Mouse (Mus musculus): Measurements from ENCODE around the gene Lhx4. TPM values are rescaled to one million over a fixed set of nuclear protein-coding genes. Genes with fewer than 3 reads are reported as not detected.

Lhx4 gene
- polyA plus RNA-seq (2015; fragmentation: Nextera tagmentation; extraction: Ambion mirVana) = 0.33 TPM in 1 of 2 replicates, not detected in the other

DNA sequence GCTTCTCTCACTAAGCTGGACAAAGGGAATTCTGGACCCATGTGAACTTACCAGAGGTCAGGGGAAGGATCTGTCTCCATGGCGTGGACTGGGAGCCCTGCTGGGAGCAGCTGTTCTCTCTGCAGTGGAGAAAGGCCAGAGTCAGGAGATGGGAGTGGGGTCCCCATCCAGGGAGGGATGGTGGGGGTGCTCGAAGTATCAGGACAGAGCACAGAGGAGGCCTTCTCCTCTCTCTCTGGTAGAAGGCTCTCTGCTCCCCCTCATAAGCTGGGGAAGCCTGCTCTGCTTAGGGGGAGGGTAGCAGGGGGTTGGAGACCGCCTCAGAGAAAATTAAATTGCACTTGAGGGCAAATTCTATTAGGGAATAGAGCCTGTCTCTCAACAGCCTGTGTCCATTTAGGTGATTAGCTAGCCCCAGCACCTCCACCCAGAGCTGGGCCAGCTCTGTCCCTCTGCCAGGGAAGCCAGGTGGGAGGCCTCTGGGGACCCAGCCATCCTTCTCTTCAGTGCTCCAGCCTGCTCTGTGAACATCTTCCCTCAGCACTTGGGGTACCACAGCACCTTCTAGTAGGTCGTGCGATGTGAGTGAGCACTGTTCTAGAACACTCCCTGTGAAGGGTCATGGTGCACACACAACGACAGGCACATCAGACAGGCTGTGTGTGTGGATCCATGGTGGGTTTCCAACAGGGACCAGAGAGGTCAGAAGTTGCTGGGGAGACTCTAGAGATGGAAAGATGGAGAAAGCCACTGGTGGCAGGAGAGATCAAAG, at the start of gene Lhx4:
TSS of gene Lhx4 (minus strand) at position 201 of the 772 bp plus-strand sequence.
- Histone ChIP-seq H3K36me3 (no peaks in the 10 kb centered on the region), H3K27ac (replicated peaks) (no peak within 1 kb of the TSS), H3K4me2 (replicated peaks) (no peak within 1 kb of the TSS), H3K27me3 (peaks cover 61% of the 10 kb centered on the region), H3K9me3 (no peaks in the 10 kb centered on the region), H3K4me3 (no peak within 1 kb of the TSS), H3K4me1 (no peaks in the 10 kb centered on the region), H3K9ac (replicated peaks) (no peak within 1 kb of the TSS)
- WGBS = 65% methylated on average over 6 of the region's 6 CpGs
- ATAC-seq (replicated peaks) = no peak

DNA sequence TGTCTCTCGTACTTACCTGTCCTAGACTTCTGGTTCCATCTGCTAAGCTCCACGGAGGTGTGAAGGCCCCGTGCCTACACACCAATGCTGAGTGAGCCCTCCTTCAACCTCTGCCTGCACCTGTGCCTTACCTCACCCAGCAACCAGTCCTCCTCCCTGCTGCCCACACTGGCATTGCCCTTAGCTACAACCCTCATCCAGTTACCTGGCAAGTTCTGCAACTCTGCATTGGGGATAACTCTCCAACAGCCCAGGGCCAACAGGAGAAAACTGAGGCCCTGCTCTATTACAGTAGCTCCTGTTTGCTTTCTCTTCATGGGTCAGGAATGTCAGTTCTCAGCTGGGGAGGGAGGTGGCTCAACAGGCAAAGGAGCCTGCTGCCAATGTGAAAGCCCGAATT, 46.5 kb upstream of the Lhx4 start:
- Histone ChIP-seq H3K4me1 (0 out of 2 replicates have a peak, but pooled peaks cover 5% of the 10 kb centered on the region), H3K9me3 (no peaks in the 10 kb centered on the region), H3K27me3 (no peaks in the 10 kb centered on the region), H3K36me3 (peaks cover 13% of the 10 kb centered on the region; the same call in 1 of the 2 replicates), H3K27ac (replicated peaks) (no peak overlapping the region), H3K9ac (replicated peaks) (no peak overlapping the region), H3K4me2 (replicated peaks) (no peak overlapping the region), H3K4me3 (no peak overlapping the region)
- WGBS = 95% methylated on average over 4 of the region's 4 CpGs
- no peak for ATAC-seq (replicated peaks)

DNA sequence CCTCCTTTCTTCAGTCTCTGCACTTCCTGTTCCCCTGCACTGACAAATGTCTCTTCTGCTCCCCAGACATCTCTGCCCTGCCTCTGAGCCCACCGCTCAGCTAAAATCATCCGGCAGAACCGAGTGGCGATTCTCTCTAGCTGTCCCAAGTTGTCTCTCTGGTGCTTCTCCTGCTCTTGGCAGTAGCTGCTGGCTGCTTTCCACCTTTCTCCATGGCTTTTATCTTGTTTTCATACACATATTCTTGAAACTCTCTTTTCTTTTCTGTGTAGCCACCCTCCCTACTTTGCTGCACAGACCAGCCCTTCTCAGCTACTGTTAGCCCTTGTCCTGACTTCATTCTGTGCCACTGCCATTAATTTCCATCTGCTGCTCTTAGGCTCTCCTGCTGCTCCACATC, 45.9 kb upstream of the Lhx4 start:
- no peaks in the 10 kb centered on the region for H3K27me3 ChIP-seq
- H3K4me2 ChIP-seq (replicated peaks) = no peak overlapping the region
- H3K4me3 ChIP-seq = no peak overlapping the region
- peaks cover 10% of the 10 kb centered on the region; the same call in 1 of the 2 replicates for H3K36me3 ChIP-seq
- no peak overlapping the region; the same call in 1 of the 2 replicates for H3K27ac ChIP-seq (replicated peaks)
- no peak overlapping the region for H3K9ac ChIP-seq (replicated peaks)
- H3K9me3 ChIP-seq = no peaks in the 10 kb centered on the region
- WGBS = 79% methylated on average over 4 of the region's 4 CpGs
- 0 out of 2 replicates have a peak, but pooled peaks cover 5% of the 10 kb centered on the region for H3K4me1 ChIP-seq
- no peak for ATAC-seq (replicated peaks)

DNA sequence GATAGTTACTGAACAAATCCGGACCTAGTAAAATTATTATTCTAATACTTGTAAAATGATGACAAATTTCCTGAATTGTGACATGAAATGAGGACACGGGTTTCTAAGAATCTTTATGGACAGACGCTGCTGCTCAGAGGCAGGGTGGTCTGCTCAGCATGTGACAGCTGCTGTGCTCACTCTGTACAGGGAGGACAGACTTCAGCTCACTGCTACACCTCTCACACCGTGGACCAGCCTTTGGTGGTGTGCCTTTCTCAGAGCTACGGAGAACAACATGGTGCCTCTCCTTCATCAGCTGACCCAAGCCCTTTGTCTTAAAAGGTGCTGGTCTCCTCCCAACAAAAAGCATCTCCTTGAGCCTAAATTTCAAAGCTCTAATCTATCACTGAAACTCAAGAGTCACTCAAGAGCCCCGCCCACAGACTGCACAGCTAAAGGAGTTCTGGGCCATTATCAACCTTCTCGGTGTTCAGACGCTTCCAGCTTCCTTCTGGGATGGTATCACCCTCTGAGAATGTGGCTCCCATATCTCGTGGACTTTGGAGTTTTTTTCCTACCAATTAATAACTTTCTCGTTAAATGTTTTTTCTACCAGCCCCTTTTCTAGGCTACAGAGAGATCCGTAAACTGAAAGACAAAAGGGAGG, 45.4 kb upstream of the Lhx4 start:
- Histone ChIP-seq H3K36me3 (peaks cover 10% of the 10 kb centered on the region; the same call in 1 of the 2 replicates), H3K4me1 (0 out of 2 replicates have a peak, but pooled peaks cover 5% of the 10 kb centered on the region), H3K4me3 (no peak overlapping the region), H3K27ac (replicated peaks) (no peak overlapping the region; the same call in 1 of the 2 replicates), H3K9ac (replicated peaks) (no peak overlapping the region), H3K9me3 (no peaks in the 10 kb centered on the region), H3K4me2 (replicated peaks) (no peak overlapping the region), H3K27me3 (no peaks in the 10 kb centered on the region)
- ATAC-seq (replicated peaks) = peak; percentile 73; the same call in 1 of the 2 replicates
- WGBS = 59% methylated on average over 11 of the region's 11 CpGs

DNA sequence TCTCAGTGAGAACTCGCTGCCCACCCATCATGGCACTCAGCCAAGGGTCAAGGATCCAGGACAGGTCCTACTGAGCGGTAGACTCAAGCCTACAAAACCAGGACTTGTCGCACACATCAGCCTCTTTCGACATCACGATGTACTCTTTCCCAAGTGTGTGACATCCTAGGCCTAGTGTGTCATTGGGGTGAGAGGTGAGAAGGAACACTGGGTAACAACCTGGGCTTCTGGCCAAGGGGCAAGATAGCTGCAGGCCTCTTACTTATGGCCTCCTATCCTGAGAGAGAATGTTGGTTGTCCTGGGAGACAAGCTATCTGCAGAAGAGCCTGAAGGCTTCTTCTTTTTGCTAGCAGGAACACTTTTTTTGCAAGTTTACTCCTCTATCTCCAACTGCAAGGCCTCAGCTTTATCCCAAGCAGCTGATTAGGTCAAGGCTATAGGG, 44.3 kb upstream of the Lhx4 start:
- WGBS = 95% methylated on average over 5 of the region's 5 CpGs
- ATAC-seq (replicated peaks) = no peak

DNA sequence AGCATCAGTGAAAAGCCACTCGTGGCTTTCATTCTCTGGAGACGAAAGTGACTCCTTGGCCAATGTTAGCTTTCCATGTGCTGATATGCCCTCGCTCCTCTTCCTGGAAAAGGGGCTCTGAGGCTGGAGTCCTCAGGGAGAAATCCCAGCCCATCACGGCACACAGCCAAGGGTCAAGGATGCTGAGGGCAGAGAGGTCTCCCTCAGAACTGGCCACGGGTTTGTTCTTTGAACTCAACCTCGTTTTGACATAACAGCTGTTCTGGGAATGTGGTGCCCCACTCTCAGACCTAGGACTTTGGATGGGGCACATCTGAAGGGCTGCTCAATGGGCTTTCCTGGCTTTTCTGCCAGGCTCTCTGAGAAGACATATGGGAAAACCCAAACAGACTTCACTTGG, 43.4 kb upstream of the Lhx4 start:
- 95% methylated on average over 6 of the region's 6 CpGs for WGBS
- Histone ChIP-seq H3K4me1 (peaks cover 18% of the 10 kb centered on the region), H3K36me3 (peaks cover 10% of the 10 kb centered on the region; the same call in 1 of the 2 replicates), H3K4me3 (no peak overlapping the region), H3K27ac (replicated peaks) (no peak overlapping the region), H3K4me2 (replicated peaks) (no peak overlapping the region), H3K27me3 (no peaks in the 10 kb centered on the region), H3K9me3 (no peaks in the 10 kb centered on the region), H3K9ac (replicated peaks) (no peak overlapping the region)
- ATAC-seq (replicated peaks) = no peak

More for the DNA sequence above, 44.3 kb upstream of the Lhx4 start:
- no peaks in the 10 kb centered on the region for H3K27me3 ChIP-seq
- no peak overlapping the region for H3K4me3 ChIP-seq
- H3K9ac ChIP-seq (replicated peaks) = no peak overlapping the region
- H3K9me3 ChIP-seq = no peaks in the 10 kb centered on the region
- no peak overlapping the region for H3K27ac ChIP-seq (replicated peaks)
- H3K4me1 ChIP-seq = peaks cover 9% of the 10 kb centered on the region
- no peak overlapping the region for H3K4me2 ChIP-seq (replicated peaks)
- H3K36me3 ChIP-seq = peaks cover 10% of the 10 kb centered on the region; the same call in 1 of the 2 replicates

DNA sequence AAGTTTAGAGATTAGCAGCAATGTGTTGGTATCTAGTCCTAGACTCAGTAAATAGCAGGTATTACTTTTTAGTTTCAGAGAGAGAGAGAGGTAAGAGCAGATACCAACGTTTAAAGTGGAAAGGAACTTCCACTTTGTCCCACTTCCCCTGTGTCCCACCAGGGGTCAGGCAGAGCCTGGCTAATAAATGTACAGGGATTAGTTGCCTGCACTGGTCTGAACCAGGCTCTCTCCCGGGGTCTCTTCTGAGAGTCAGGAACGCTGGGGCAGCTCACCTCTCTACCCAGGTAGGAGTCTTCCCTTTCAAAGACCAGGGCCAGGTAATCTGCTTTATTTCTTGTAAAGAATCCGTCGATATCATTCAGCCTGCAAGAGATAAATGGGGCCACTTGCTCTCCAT, 40.4 kb upstream of the Lhx4 start:
- ATAC-seq (replicated peaks) = no peak
- Histone ChIP-seq H3K4me1 (peaks cover 16% of the 10 kb centered on the region), H3K4me2 (replicated peaks) (no peak overlapping the region), H3K27ac (replicated peaks) (no peak overlapping the region), H3K27me3 (no peaks in the 10 kb centered on the region), H3K9me3 (no peaks in the 10 kb centered on the region), H3K9ac (replicated peaks) (no peak overlapping the region), H3K4me3 (no peak overlapping the region), H3K36me3 (peaks cover 15% of the 10 kb centered on the region)
- WGBS = 57% methylated on average over 5 of the region's 5 CpGs

DNA sequence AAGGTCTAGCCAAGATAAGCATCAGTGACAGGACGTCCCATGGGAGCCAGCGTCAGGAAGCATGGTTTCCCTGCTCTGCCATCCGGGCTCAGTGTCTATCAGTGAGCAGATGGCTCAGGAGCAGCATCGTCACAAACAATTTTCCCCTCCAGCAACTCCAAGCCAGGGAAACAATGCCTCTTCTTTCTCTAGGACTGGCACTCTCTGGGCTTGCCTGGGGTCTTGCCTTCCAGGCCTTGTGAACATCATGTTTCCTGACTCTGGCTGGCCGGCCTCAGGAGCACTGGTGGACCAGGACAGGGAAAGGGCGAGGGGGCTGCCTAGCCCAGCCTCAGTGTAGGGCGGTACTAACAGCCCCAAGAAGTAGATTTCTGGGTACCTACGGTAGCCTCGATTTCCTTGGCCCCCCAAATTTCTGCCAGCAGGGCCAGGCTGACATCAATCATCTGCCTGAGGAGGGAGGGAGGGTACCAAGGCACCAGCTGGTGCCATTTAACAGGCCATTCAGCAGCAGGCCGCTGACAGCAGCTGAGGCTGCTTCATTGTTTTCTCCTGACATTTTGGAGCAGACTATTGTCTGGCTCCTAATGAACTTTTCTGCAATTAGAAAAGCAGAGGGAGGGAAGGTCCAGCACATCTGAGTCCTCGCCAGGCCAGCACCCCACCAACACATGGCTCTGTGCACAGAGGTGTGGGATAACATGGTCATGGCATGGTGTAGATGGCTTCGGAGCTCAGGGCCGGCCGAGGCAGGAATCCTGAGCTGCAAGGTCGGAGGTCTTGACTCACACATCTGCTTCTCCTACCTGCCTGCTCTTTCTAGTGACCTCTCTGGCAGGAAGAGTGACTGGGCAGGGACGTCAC, 38.9 kb upstream of the Lhx4 start:
- Histone ChIP-seq H3K4me1 (peaks cover 16% of the 10 kb centered on the region), H3K4me2 (replicated peaks) (no peak overlapping the region), H3K36me3 (peaks cover 15% of the 10 kb centered on the region), H3K9me3 (no peaks in the 10 kb centered on the region), H3K4me3 (no peak overlapping the region), H3K9ac (replicated peaks) (0 out of 2 replicates have a peak overlapping the region, but pooled peaks have one; percentile 13), H3K27me3 (no peaks in the 10 kb centered on the region), H3K27ac (replicated peaks) (peak overlapping the region; percentile 90)
- 36% methylated on average over 16 of the region's 16 CpGs for WGBS
- peak; percentile 85 for ATAC-seq (replicated peaks)

DNA sequence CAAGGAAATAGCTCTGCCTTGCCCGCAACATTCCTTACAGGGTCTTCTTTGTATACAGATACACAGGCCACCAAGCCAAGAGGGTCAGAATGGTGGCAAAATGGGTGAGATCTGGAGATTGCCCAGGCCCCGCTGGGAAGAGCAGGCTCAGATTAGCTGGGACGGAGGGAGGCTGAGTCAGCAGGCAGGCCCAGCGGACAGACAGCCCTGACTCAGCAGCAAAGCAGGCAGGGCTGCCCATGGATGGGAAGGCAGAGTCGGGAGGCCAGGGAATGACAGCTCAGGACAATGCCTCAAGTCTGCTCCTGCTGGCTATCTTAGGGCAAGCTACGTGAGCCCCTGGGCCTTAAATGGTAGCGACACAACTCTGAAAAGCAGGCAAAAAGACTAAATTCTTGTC, 34.4 kb upstream of the Lhx4 start:
- Histone ChIP-seq H3K4me1 (peaks cover 14% of the 10 kb centered on the region), H3K4me3 (no peak overlapping the region), H3K27me3 (no peaks in the 10 kb centered on the region), H3K9me3 (no peaks in the 10 kb centered on the region), H3K27ac (replicated peaks) (no peak overlapping the region), H3K9ac (replicated peaks) (no peak overlapping the region), H3K36me3 (peaks cover 19% of the 10 kb centered on the region), H3K4me2 (replicated peaks) (no peak overlapping the region)
- 52% methylated on average over 7 of the region's 7 CpGs for WGBS
- no peak for ATAC-seq (replicated peaks)

DNA sequence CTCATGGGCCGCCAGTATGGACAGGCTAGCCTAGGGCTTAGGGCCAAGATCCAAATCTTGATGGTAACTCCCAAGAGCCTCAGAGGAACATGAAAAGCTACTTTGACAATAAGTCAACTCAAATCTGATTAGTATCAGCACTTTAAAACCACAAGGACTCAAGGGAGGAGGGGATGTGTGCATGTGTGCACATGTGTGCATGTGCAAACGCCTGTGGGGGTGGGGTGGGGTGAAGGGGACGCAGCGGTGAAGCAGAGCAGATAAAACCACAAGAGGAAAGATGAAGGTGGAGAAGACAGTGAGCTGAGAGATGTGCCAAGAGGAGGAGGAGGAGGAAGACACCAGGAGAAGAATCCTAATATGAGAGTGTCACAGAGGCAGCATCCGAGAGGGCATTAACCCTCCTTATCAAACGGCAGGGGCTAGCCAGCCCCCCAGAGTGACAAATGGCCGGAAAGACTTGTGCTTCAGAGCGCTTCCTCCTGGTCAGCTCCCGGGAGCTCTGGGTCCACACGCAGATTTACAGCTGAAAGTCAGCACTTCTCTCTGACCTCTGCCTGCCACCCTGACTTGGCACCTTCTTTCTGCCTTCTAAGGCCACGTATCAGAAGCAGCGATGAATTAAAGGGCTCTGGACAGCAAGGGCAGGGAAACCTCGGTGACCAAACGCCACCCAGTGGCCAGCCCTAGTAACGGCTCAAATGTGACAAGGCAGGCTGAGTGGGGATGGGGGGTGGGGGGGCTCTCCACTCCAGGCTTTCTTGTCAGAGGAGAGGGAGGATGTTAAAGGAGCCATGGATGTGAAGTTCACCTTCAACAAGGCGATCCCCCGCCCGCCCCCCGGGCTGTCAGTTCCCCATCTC, 33.1 kb upstream of the Lhx4 start:
- no peaks in the 10 kb centered on the region for H3K9me3 ChIP-seq
- peaks cover under 1% of the 10 kb centered on the region; the same call in 1 of the 2 replicates for H3K4me1 ChIP-seq
- H3K27me3 ChIP-seq = no peaks in the 10 kb centered on the region
- peaks cover 25% of the 10 kb centered on the region for H3K36me3 ChIP-seq
- no peak overlapping the region for H3K4me3 ChIP-seq
- H3K9ac ChIP-seq (replicated peaks) = no peak overlapping the region
- H3K27ac ChIP-seq (replicated peaks) = no peak overlapping the region
- 42% methylated on average over 19 of the region's 19 CpGs for WGBS
- no peak; the same call in 1 of the 2 replicates for ATAC-seq (replicated peaks)
- H3K4me2 ChIP-seq (replicated peaks) = no peak overlapping the region

DNA sequence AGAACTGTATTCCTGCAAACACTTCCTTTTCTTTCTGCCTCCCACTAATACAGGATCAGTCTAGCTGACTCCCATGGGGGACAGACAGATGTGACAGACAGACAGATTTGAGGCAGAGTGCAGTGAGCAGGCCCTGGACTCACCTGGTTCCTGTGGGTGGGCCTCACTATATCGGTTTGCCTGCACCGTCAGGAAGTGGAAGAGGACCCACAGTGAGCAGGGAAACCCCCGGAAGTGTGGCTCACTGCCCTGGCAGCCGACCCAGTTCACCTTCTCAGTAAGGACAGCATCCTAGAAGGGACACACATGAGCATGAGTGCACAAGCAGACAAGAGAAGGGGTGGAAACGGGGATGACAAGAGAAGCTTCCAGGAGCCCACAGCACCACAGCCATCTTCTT, 30.9 kb upstream of the Lhx4 start:
- Histone ChIP-seq H3K36me3 (peaks cover 20% of the 10 kb centered on the region), H3K4me2 (replicated peaks) (no peak overlapping the region), H3K9ac (replicated peaks) (no peak overlapping the region), H3K9me3 (no peaks in the 10 kb centered on the region), H3K4me1 (no peaks in the 10 kb centered on the region), H3K27me3 (no peaks in the 10 kb centered on the region), H3K4me3 (no peak overlapping the region), H3K27ac (replicated peaks) (no peak overlapping the region)
- WGBS = 85% methylated on average over 5 of the region's 5 CpGs
- ATAC-seq (replicated peaks) = no peak
